Mouse (Mus musculus) thymus, postnatal 4 days (tissue): ENCODE results near the gene Tpm4.
"Not testable (repeated sequence)": the region's sequence is repeated elsewhere in the genome, so short reads cannot be mapped to it uniquely, and the experiment has no call there.

Source experiments
- DNase-seq: peaks from one replicate; pipeline ENCODE4 v3.0.0; 2021

Gene Tpm4

GRCm38 (mm10) chr8:72134756-72135445, at the start of gene Tpm4:
Gene Tpm4, plus strand, starts transcription at chr8:72134975.
- DNase-seq: peak; percentile 68

GRCm38 (mm10) chr8:72087611-72088010, 47.2 kb upstream of the Tpm4 start:
- not testable (repeated sequence) for DNase-seq

- DNase-seq: not testable (repeated sequence)
Observed at GRCm38 (mm10) chr8:72096721-72097120, 38.1 kb upstream of the Tpm4 start.

- peak; percentile 53 for DNase-seq
Observed at GRCm38 (mm10) chr8:72099377-72100103, 35.2 kb upstream of the Tpm4 start.

- peak; percentile 15 for DNase-seq
Observed at GRCm38 (mm10) chr8:72105165-72105564, 29.6 kb upstream of the Tpm4 start.

- DNase-seq: no peak
Observed at GRCm38 (mm10) chr8:72106740-72107139, 28.0 kb upstream of the Tpm4 start, which contains the start of gene Olfr374. Gene Olfr374, plus strand, starts transcription at chr8:72107040.

GRCm38 (mm10) chr8:72110876-72111275, 23.9 kb upstream of the Tpm4 start:
- DNase-seq: no peak

GRCm38 (mm10) chr8:72112486-72112885, 22.3 kb upstream of the Tpm4 start:
- DNase-seq: peak; percentile 50

GRCm38 (mm10) chr8:72115202-72115601, 19.6 kb upstream of the Tpm4 start:
- no peak for DNase-seq

GRCm38 (mm10) chr8:72118616-72119015, 16.2 kb upstream of the Tpm4 start:
- DNase-seq: no peak

- not testable (repeated sequence) for DNase-seq
Observed at GRCm38 (mm10) chr8:72121486-72121885, 13.3 kb upstream of the Tpm4 start.

GRCm38 (mm10) chr8:72121997-72122396, 12.8 kb upstream of the Tpm4 start:
- no peak for DNase-seq

- DNase-seq: no peak
Observed at GRCm38 (mm10) chr8:72127834-72128233, 6.9 kb upstream of the Tpm4 start.

GRCm38 (mm10) chr8:72131251-72131650, 3.5 kb upstream of the Tpm4 start:
- no peak for DNase-seq

GRCm38 (mm10) chr8:72131901-72132300, 2.9 kb upstream of the Tpm4 start:
- peak; percentile 28 for DNase-seq

- DNase-seq: no peak
Observed at GRCm38 (mm10) chr8:72132417-72132816, 2.4 kb upstream of the Tpm4 start.

- DNase-seq: no peak
Observed at GRCm38 (mm10) chr8:72132891-72133290, 1.9 kb upstream of the Tpm4 start.

- no peak for DNase-seq
Observed at GRCm38 (mm10) chr8:72133507-72133906, 1.3 kb upstream of the Tpm4 start.

- DNase-seq: peak; percentile 71
Observed at GRCm38 (mm10) chr8:72135446-72136301, 899 bp downstream of the Tpm4 start.

- DNase-seq: peak; percentile 84
Observed at GRCm38 (mm10) chr8:72136302-72136978, 1.7 kb downstream of the Tpm4 start.

- DNase-seq: no peak
Observed at GRCm38 (mm10) chr8:72137431-72137830, 2.7 kb downstream of the Tpm4 start.

- no peak for DNase-seq
Observed at GRCm38 (mm10) chr8:72138456-72138855, 3.7 kb downstream of the Tpm4 start.
